Mouse (Mus musculus): ENCODE measurements around the gene Aig1.

- TF ChIP-seq CTCF (IDR thresholded peaks at IDR 0.05; ENCODE audit: extremely low read depth, insufficient read length, insufficient replicate concordance, low read depth, low read length) (no peak), POLR2A (IDR thresholded peaks at IDR 0.05; ENCODE audit: low read depth, low read length) (no peak)
Observed at GRCm38 (mm10) chr10:13832546-13833033, 36.2 kb downstream of the Aig1 start.
